Mouse (Mus musculus) MEL (cell line): ENCODE results near the gene Lrrfip2. TPM values are rescaled to one million over a fixed set of nuclear protein-coding genes. Genes with fewer than 3 reads are reported as not detected.

Experiments used
- DNase-seq: peaks from one replicate; pipeline ENCODE4 v3.0.0; 2011; ENCODE audit warnings: low read depth, low spot score
- H3K27ac ChIP-seq: 2 replicates; pipeline ENCODE4 v1.5.1; 2012; ENCODE audit warnings: low read depth, mild to moderate bottlenecking, control low read depth, low read length, moderate library complexity; ENCODE audit not compliant: control insufficient read depth
- H3K27me3 ChIP-seq, 2 experiments: fragments of 150-350 bp in 1 of 2; sonication (generic) in 1 of 2; 2 replicates each; pipeline ENCODE4 v1.6.1; 2012; ENCODE audit warnings: low read length in 2 of 2, mild to moderate bottlenecking in 2 of 2, improper control_type of control experiment in 1 of 2, moderate library complexity in 1 of 2; ENCODE audit not compliant: insufficient read depth in 2 of 2, control insufficient read depth in 1 of 2
- H3K36me3 ChIP-seq, 2 experiments: 2 replicates each; pipeline ENCODE4 v1.6.1; 2012 to 2014; ENCODE audit warnings: low read length in 2 of 2, improper control_type of control experiment in 1 of 2, inconsistent platforms in 1 of 2, mild to moderate bottlenecking in 1 of 2; ENCODE audit not compliant: insufficient read depth in 2 of 2, control insufficient read depth in 1 of 2
- H3K4me1 ChIP-seq, 2 experiments: fragments of 150-350 bp in 1 of 2; sonication (generic) in 1 of 2; 2 replicates each; pipeline ENCODE4 v1.6.1; 2012; ENCODE audit warnings: low read length in 2 of 2, improper control_type of control experiment in 1 of 2, mild to moderate bottlenecking in 1 of 2; ENCODE audit not compliant: insufficient read depth in 2 of 2, control insufficient read depth in 1 of 2
- H3K4me3 ChIP-seq, 2 experiments: fragments of 150-350 bp in 1 of 2; sonication (generic) in 1 of 2; 2 replicates each; pipeline ENCODE4 v1.5.1; 2012; ENCODE audit warnings: low read depth in 2 of 2, low read length in 2 of 2, mild to moderate bottlenecking in 2 of 2, moderate library complexity in 2 of 2, control low read depth in 1 of 2, improper control_type of control experiment in 1 of 2; ENCODE audit not compliant: control insufficient read depth in 1 of 2, insufficient read depth in 1 of 2
- H3K79me2 ChIP-seq: 2 replicates; pipeline ENCODE4 v1.6.1; 2012; ENCODE audit warnings: mild to moderate bottlenecking, low read length, moderate library complexity; ENCODE audit not compliant: control insufficient read depth, poor library complexity, insufficient read depth
- H3K9ac ChIP-seq: 2 replicates; pipeline ENCODE4 v1.6.1; 2012; ENCODE audit warnings: low read depth, mild to moderate bottlenecking, control low read depth, low read length, moderate library complexity; ENCODE audit not compliant: control insufficient read depth, poor library complexity, severe bottlenecking
- H3K9me3 ChIP-seq: fragments of 150-350 bp; sonication (generic); replicated peaks from 2 replicates; pipeline ENCODE4 v1.6.1; 2012; ENCODE audit warnings: mild to moderate bottlenecking, low read length, improper control_type of control experiment, moderate library complexity; ENCODE audit not compliant: insufficient read depth
- BHLHE40 ChIP-seq: IDR thresholded peaks from 2 replicates; pipeline ENCODE4 v1.6.1; 2012; ENCODE audit warnings: low read depth, mild to moderate bottlenecking, inconsistent platforms, low read length, improper control_type of control experiment, borderline replicate concordance
- CHD1 ChIP-seq: IDR thresholded peaks from 2 replicates; pipeline ENCODE4 v1.6.1; 2012; ENCODE audit warnings: low read depth, mild to moderate bottlenecking, inconsistent platforms, low read length, improper control_type of control experiment
- CHD2 ChIP-seq: IDR thresholded peaks from 2 replicates; pipeline ENCODE4 v1.6.1; 2011; ENCODE audit warnings: low read length, improper control_type of control experiment
- E2F4 ChIP-seq: IDR thresholded peaks from 2 replicates; pipeline ENCODE4 v1.6.1; 2011; ENCODE audit warnings: low read depth, low read length, improper control_type of control experiment, borderline replicate concordance
- ELF1 ChIP-seq: IDR thresholded peaks from 2 replicates; pipeline ENCODE4 v1.6.1; 2014; ENCODE audit warnings: low read depth, mild to moderate bottlenecking, inconsistent platforms, low read length, improper control_type of control experiment, moderate library complexity
- ETS1 ChIP-seq: IDR thresholded peaks from 2 replicates; pipeline ENCODE4 v1.6.1; 2012; ENCODE audit warnings: low read depth, mild to moderate bottlenecking, inconsistent platforms, low read length, improper control_type of control experiment, moderate library complexity
- GABPA ChIP-seq: IDR thresholded peaks from 2 replicates; pipeline ENCODE4 v1.6.1; 2012; ENCODE audit warnings: low read depth, mild to moderate bottlenecking, inconsistent platforms, low read length, improper control_type of control experiment, moderate library complexity
- GATA1 ChIP-seq: IDR thresholded peaks from 2 replicates; pipeline ENCODE4 v1.6.1; 2011; ENCODE audit warnings: low read depth, low read length, improper control_type of control experiment
- KAT2A ChIP-seq: conservative IDR thresholded peaks from 2 replicates; pipeline ENCODE4 v1.6.1; 2012; ENCODE audit warnings: low read depth, low read length, improper control_type of control experiment, inconsistent platforms
- MXI1 ChIP-seq: IDR thresholded peaks from 2 replicates; pipeline ENCODE4 v1.6.1; 2011; ENCODE audit warnings: mild to moderate bottlenecking, low read depth, low read length, improper control_type of control experiment
- NELFE ChIP-seq: IDR thresholded peaks from 2 replicates; pipeline ENCODE4 v1.6.1; 2011; ENCODE audit warnings: low read depth, low read length, improper control_type of control experiment
- SIN3A ChIP-seq: IDR thresholded peaks from 2 replicates; pipeline ENCODE4 v1.6.1; 2012; ENCODE audit warnings: low read length, improper control_type of control experiment, inconsistent platforms
- SMC3 ChIP-seq: IDR thresholded peaks from 2 replicates; pipeline ENCODE4 v1.6.1; 2011; ENCODE audit warnings: low read depth, low read length, improper control_type of control experiment
- TBP ChIP-seq: IDR thresholded peaks from 2 replicates; pipeline ENCODE4 v1.8.0; 2011; ENCODE audit warnings: low read depth, low read length, improper control_type of control experiment
- TCF12 ChIP-seq: IDR thresholded peaks from 2 replicates; pipeline ENCODE4 v1.6.1; 2014; ENCODE audit warnings: low read depth, mild to moderate bottlenecking, inconsistent platforms, low read length, improper control_type of control experiment, moderate library complexity
- USF1 ChIP-seq: IDR thresholded peaks from 2 replicates; pipeline ENCODE4 v1.6.1; 2014; ENCODE audit warnings: low read depth, mild to moderate bottlenecking, inconsistent platforms, low read length, improper control_type of control experiment, moderate library complexity
- ZC3H11A ChIP-seq: IDR thresholded peaks from 2 replicates; pipeline ENCODE4 v1.6.1; 2012; ENCODE audit warnings: low read depth, mild to moderate bottlenecking, inconsistent platforms, low read length, improper control_type of control experiment
- ZKSCAN1 ChIP-seq: IDR thresholded peaks from 2 replicates; pipeline ENCODE4 v1.6.1; 2012; ENCODE audit warnings: low read depth, mild to moderate bottlenecking, inconsistent platforms, low read length, improper control_type of control experiment, moderate library complexity
- ZMIZ1 ChIP-seq: IDR thresholded peaks from 2 replicates; pipeline ENCODE4 v1.6.1; 2012; ENCODE audit warnings: low read depth, mild to moderate bottlenecking, inconsistent platforms, low read length, improper control_type of control experiment, moderate library complexity
- polyA plus RNA-seq, 2 experiments: library from polyadenylated mRNA; stranded (reverse) in 1 of 2; unstranded in 1 of 2; fragments of >175 nt in 1 of 2; fragments of >200 nt in 1 of 2; gene quantifications; 2 replicates each; pipeline versions ENCODE4 v1.2.1 to v1.2.4; 2012; ENCODE audit warnings: low replicate concordance in 2 of 2, low read depth in 1 of 2; ENCODE audit not compliant: insufficient read length in 2 of 2, insufficient read depth in 1 of 2, missing spikeins in 1 of 2
- total RNA-seq: library from RNA; depleted of rRNA; stranded (reverse); fragments of 300-350 nt; gene quantifications from 2 replicates; pipeline ENCODE4 v1.2.3, GENCODE M21; 2012

Gene Lrrfip2
- total and polyA plus RNA-seq, 3 experiments: 26.0 to 42.7 TPM; not detected in 1

GRCm38 (mm10) chr9:111221580-111221979 is 104.2 kb downstream of the Lrrfip2 start:
- no peak for TF ChIP-seq ZC3H11A
- TF ChIP-seq KAT2A: no peak
- no peaks in the 10 kb centered on the region for H3K79me2 ChIP-seq
- H3K4me1 ChIP-seq: no peaks in the 10 kb centered on the region
- no peak for DNase-seq
- no peak overlapping the region for H3K4me3 ChIP-seq
- H3K36me3 ChIP-seq: peaks cover 2 to 3% of the 10 kb centered on the region in 2 experiments
- H3K27ac ChIP-seq: no peak overlapping the region
- no peak overlapping the region for H3K9ac ChIP-seq
- no peaks in the 10 kb centered on the region for H3K27me3 ChIP-seq
- H3K9me3 ChIP-seq: no peaks in the 10 kb centered on the region

GRCm38 (mm10) chr9:111223406-111223805 is 106.0 kb downstream of the Lrrfip2 start:
- TF ChIP-seq ZMIZ1 (no peak), ZKSCAN1 (no peak), MXI1 (no peak), ETS1 (no peak), NELFE (no peak), BHLHE40 (no peak), ELF1 (no peak), E2F4 (no peak), SIN3A (no peak), CHD2 (no peak), ZC3H11A (no peak), TCF12 (no peak), KAT2A (no peak), SMC3 (no peak), GATA1 (no peak)
- Histone ChIP-seq H3K27me3 (no peaks in the 10 kb centered on the region), H3K4me1 (no peaks in the 10 kb centered on the region), H3K36me3 (peaks cover 2 to 7% of the 10 kb centered on the region in 2 experiments), H3K79me2 (no peaks in the 10 kb centered on the region), H3K9ac (no peak overlapping the region), H3K9me3 (no peaks in the 10 kb centered on the region), H3K4me3 (no peak overlapping the region), H3K27ac (no peak overlapping the region)
- no peak for DNase-seq

- Histone ChIP-seq H3K9me3 (no peaks in the 10 kb centered on the region), H3K4me3 (no peak overlapping the region), H3K27me3 (no peaks in the 10 kb centered on the region), H3K9ac (no peak overlapping the region), H3K27ac (no peak overlapping the region), H3K4me1 (no peaks in the 10 kb centered on the region), H3K79me2 (no peaks in the 10 kb centered on the region), H3K36me3 (peaks cover 0 to 22% of the 10 kb centered on the region in 2 experiments; a peak in 3 of 4 replicates)
- DNase-seq: no peak
- TF ChIP-seq USF1: no peak
- TF ChIP-seq GABPA: no peak
- TF ChIP-seq CHD1: no peak
- TF ChIP-seq TBP: no peak
Observed at GRCm38 (mm10) chr9:111228446-111228845, 111.1 kb downstream of the Lrrfip2 start.
